Mouse (Mus musculus) midbrain, embryonic 12.5 days (tissue): Measurements from ENCODE around the gene Elovl3. TPM values are rescaled to one million over a fixed set of nuclear protein-coding genes. Genes with fewer than 3 reads are reported as not detected.

ENCODE experiments used
- ATAC-seq: fragments of 200-750 bp; cut with Nextera tagmentation; 2 replicates; pipeline ENCODE4 v1.8.0; 2017; ENCODE audit warnings: low read depth, moderate TSS enrichment, moderate library complexity; ENCODE audit not compliant: low FRiP score
- H3K27ac ChIP-seq: fragments of 300-500 bp; sonication (generic); replicated peaks from 2 replicates; pipeline ENCODE4 v1.5.1; 2016; ENCODE audit warnings: mild to moderate bottlenecking
- H3K27me3 ChIP-seq: fragments of 300-500 bp; sonication (generic); 2 replicates; pipeline ENCODE4 v1.6.1; 2016; ENCODE audit warnings: mild to moderate bottlenecking
- H3K36me3 ChIP-seq: fragments of 300-500 bp; sonication (generic); 2 replicates; pipeline ENCODE4 v1.6.1; 2016
- H3K4me1 ChIP-seq: fragments of 300-500 bp; sonication (generic); 2 replicates; pipeline ENCODE4 v1.6.1; 2016
- H3K4me2 ChIP-seq: fragments of 300-500 bp; sonication (generic); replicated peaks from 2 replicates; pipeline ENCODE4 v1.6.1; 2016; ENCODE audit warnings: mild to moderate bottlenecking, moderate library complexity
- H3K4me3 ChIP-seq: fragments of 300-500 bp; sonication (generic); 2 replicates; pipeline ENCODE4 v1.5.1; 2016; ENCODE audit warnings: mild to moderate bottlenecking
- H3K9ac ChIP-seq: fragments of 300-500 bp; sonication (generic); replicated peaks from 2 replicates; pipeline ENCODE4 v1.6.1; 2016; ENCODE audit warnings: mild to moderate bottlenecking, moderate library complexity
- H3K9me3 ChIP-seq: fragments of 300-500 bp; sonication (generic); 2 replicates; pipeline ENCODE4 v1.6.1; 2016; ENCODE audit warnings: mild to moderate bottlenecking
- WGBS: fragments of 180-500 bp; shearing (Covaris S2); methylation state at CpG from one replicate; pipeline ENCODE4 v1.1.7; 2016; 5-methylcytosine and 5-hydroxymethylcytosine counted together
- polyA plus RNA-seq: library from polyadenylated mRNA; unstranded; fragments of >200 nt; fragmentation: Nextera tagmentation; extraction: Ambion mirVana; gene quantifications from 2 replicates; pipeline ENCODE4 v1.2.1, GENCODE M21; 2016

Gene Elovl3
- polyA plus RNA-seq, 1 experiment from 2014 or later: 0.24 TPM

GRCm38 (mm10) chr19:46172541-46172940, 40.8 kb downstream of the Elovl3 start:
- Histone ChIP-seq H3K27me3 (no peaks in the 10 kb centered on the region), H3K36me3 (peaks cover 22% of the 10 kb centered on the region), H3K9me3 (no peaks in the 10 kb centered on the region), H3K4me3 (no peak overlapping the region), H3K9ac (no peak overlapping the region), H3K27ac (no peak overlapping the region), H3K4me1 (no peaks in the 10 kb centered on the region), H3K4me2 (no peak overlapping the region)
- 87% methylated on average over 5 of the region's 5 CpGs for WGBS
- no peak for ATAC-seq

- no peak overlapping the region for H3K4me3 ChIP-seq
- H3K4me2 ChIP-seq: no peak overlapping the region
- no peaks in the 10 kb centered on the region for H3K27me3 ChIP-seq
- H3K36me3 ChIP-seq: peaks cover 21% of the 10 kb centered on the region
- 0 out of 2 replicates have a peak, but pooled peaks cover 3% of the 10 kb centered on the region for H3K4me1 ChIP-seq
- no peak for ATAC-seq
- H3K9me3 ChIP-seq: no peaks in the 10 kb centered on the region
- H3K27ac ChIP-seq: no peak overlapping the region
- no peak overlapping the region for H3K9ac ChIP-seq
Observed at GRCm38 (mm10) chr19:46175173-46175572, 43.5 kb downstream of the Elovl3 start.

GRCm38 (mm10) chr19:46177046-46177445, 45.3 kb downstream of the Elovl3 start:
- Histone ChIP-seq H3K27ac (no peak overlapping the region), H3K36me3 (peaks cover 7% of the 10 kb centered on the region; the same call in 1 of the 2 replicates), H3K9me3 (no peaks in the 10 kb centered on the region), H3K4me2 (no peak overlapping the region), H3K4me3 (no peak overlapping the region), H3K9ac (no peak overlapping the region), H3K4me1 (0 out of 2 replicates have a peak, but pooled peaks cover 3% of the 10 kb centered on the region), H3K27me3 (no peaks in the 10 kb centered on the region)
- 63% methylated on average over 5 of the region's 5 CpGs for WGBS
- no peak for ATAC-seq

GRCm38 (mm10) chr19:46180274-46180673, 48.6 kb downstream of the Elovl3 start:
- WGBS: 89% methylated on average over 2 of the region's 2 CpGs
- H3K36me3 ChIP-seq: no peaks in the 10 kb centered on the region
- no peaks in the 10 kb centered on the region for H3K27me3 ChIP-seq
- no peak for ATAC-seq
- H3K9ac ChIP-seq: no peak overlapping the region
- H3K9me3 ChIP-seq: no peaks in the 10 kb centered on the region
- no peak overlapping the region for H3K4me3 ChIP-seq
- H3K4me1 ChIP-seq: 0 out of 2 replicates have a peak, but pooled peaks cover 3% of the 10 kb centered on the region
- no peak overlapping the region for H3K4me2 ChIP-seq
- H3K27ac ChIP-seq: no peak overlapping the region

GRCm38 (mm10) chr19:46182241-46182640, 50.5 kb downstream of the Elovl3 start:
- Histone ChIP-seq H3K36me3 (no peaks in the 10 kb centered on the region), H3K9me3 (no peaks in the 10 kb centered on the region), H3K27me3 (no peaks in the 10 kb centered on the region), H3K27ac (no peak overlapping the region), H3K4me2 (no peak overlapping the region), H3K4me1 (0 out of 2 replicates have a peak, but pooled peaks cover 3% of the 10 kb centered on the region), H3K4me3 (no peak overlapping the region), H3K9ac (no peak overlapping the region)
- 100% methylated on average over 3 of the region's 3 CpGs for WGBS
- no peak for ATAC-seq

Other genes with a start within 250 kb of the Elovl3 start
- 20.9 and 22.6 TPM in 2 replicates for gene Armh3, start 133.4 kb upstream of the Elovl3 start, polyA plus RNA-seq
- gene Hps6, start 128.4 kb upstream of the Elovl3 start, polyA plus RNA-seq: 2.9 and 4.0 TPM in 2 replicates
- 30.0 and 32.2 TPM in 2 replicates for gene Pprc1, start 87.0 kb upstream of the Elovl3 start, polyA plus RNA-seq
- 126 and 134 TPM in 2 replicates for gene Ldb1, start 86.7 kb upstream of the Elovl3 start, polyA plus RNA-seq
- gene Nolc1, start 56.0 kb upstream of the Elovl3 start, polyA plus RNA-seq: 103 and 109 TPM in 2 replicates
- 4.0 and 4.2 TPM in 2 replicates for gene Pitx3, start 16.4 kb downstream of the Elovl3 start, polyA plus RNA-seq
- gene Gbf1, start 20.6 kb downstream of the Elovl3 start, polyA plus RNA-seq: 69.9 and 74.9 TPM in 2 replicates
- gene Nfkb2, start 172.4 kb downstream of the Elovl3 start, polyA plus RNA-seq: 3.6 and 4.2 TPM in 2 replicates
- 31.4 and 31.9 TPM in 2 replicates for gene Psd, start 195.3 kb downstream of the Elovl3 start, polyA plus RNA-seq
- 27.6 and 32.6 TPM in 2 replicates for gene Fbxl15, start 196.3 kb downstream of the Elovl3 start, polyA plus RNA-seq
- 228 and 237 TPM in 2 replicates for gene Cuedc2, start 206.8 kb downstream of the Elovl3 start, polyA plus RNA-seq
- gene Mfsd13a, start 209.2 kb downstream of the Elovl3 start, polyA plus RNA-seq: 6.5 and 7.1 TPM in 2 replicates
- 1.4 TPM in 2 replicates for gene 2310034G01Rik, start 218.4 kb downstream of the Elovl3 start, polyA plus RNA-seq